Mouse (Mus musculus): ENCODE data around the gene Il1b.

DNA sequence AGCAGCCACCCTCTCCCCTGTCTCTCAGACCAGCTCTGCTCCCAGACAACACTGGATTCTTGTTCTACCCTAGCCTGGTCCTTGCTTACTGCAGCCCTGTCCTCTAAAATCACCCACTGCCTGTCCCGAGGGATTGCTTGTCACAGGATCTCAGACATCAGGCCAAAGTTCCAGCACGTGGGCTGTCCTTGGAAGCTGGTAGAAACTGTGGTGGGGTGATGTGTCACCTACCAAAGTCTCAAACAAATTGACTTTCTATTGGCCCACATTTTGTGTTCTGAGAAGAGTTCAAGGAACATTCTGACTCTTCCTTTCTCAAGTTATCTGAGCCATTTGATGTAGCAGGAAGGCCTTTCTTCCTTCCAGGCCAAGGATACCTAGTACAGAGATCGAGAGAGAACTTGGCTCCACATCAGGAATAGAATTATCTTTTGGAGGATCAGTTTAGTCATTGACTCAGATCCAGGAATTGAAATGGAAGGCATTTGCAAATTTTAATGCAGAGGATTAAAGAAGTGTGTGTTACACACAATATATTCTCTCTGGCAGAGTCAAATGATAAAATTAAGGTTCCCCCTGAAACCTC is 9.9 kb downstream of the Il1b start:
- TF ChIP-seq CTCF (IDR thresholded peaks at IDR 0.05; ENCODE audit: low read depth, low read length) (no peak), POLR2A (IDR thresholded peaks at IDR 0.05; ENCODE audit: insufficient read depth, low read length) (no peak)

All from ES-Bruce4 (cell line).